Mouse (Mus musculus) cerebellum, adult 2 months (tissue): ENCODE data around the gene Rhobtb1. TPM values are rescaled to one million over a fixed set of nuclear protein-coding genes. Genes with fewer than 3 reads are reported as not detected.

Experiments used
- DNase-seq, 2 experiments: peaks; one replicate each; pipeline ENCODE4 v3.0.0; 2021
- H3K27ac ChIP-seq: fragments of 200-500 bp; 2 replicates; pipeline ENCODE4 v1.5.1; 2012; ENCODE audit warnings: low read length, control low read depth, inconsistent platforms; ENCODE audit not compliant: insufficient read depth
- H3K27me3 ChIP-seq: fragments of 200-500 bp; 2 replicates; pipeline ENCODE4 v1.6.1; 2012; ENCODE audit warnings: inconsistent platforms, mild to moderate bottlenecking, low read length, moderate library complexity; ENCODE audit not compliant: control insufficient read depth, insufficient read depth
- H3K4me1 ChIP-seq: fragments of 200-500 bp; 2 replicates; pipeline ENCODE4 v1.6.1; 2011; ENCODE audit warnings: low read length; ENCODE audit not compliant: control insufficient read depth, insufficient read depth
- H3K4me3 ChIP-seq: fragments of 200-500 bp; replicated peaks from 2 replicates; pipeline ENCODE3; 2011; ENCODE audit warnings: mild to moderate bottlenecking, low read depth, low read length, control low read depth; ENCODE audit not compliant: insufficient read depth
- CTCF ChIP-seq: fragments of 200-500 bp; IDR thresholded peaks from 2 replicates; pipeline ENCODE4 v1.5.1; 2011; ENCODE audit warnings: low read depth, mild to moderate bottlenecking, control low read depth, low read length, moderate library complexity, borderline replicate concordance; ENCODE audit not compliant: insufficient read depth
- POLR2A ChIP-seq: fragments of 200-500 bp; IDR thresholded peaks from 2 replicates; pipeline ENCODE4 v1.6.1; 2011; ENCODE audit warnings: low read length, control low read depth, borderline replicate concordance; ENCODE audit not compliant: insufficient read depth
- WGBS: fragments of 180-500 bp; shearing (Covaris S2); methylation state at CpG from one replicate; pipeline ENCODE4 v1.1.7; 2018; 5-methylcytosine and 5-hydroxymethylcytosine counted together
- polyA plus RNA-seq: library from polyadenylated mRNA; depleted of rRNA; stranded (reverse); fragments of >200 nt; gene quantifications from 2 replicates; pipeline ENCODE4 v1.2.3, GENCODE M21; 2012

The Rhobtb1 gene
- polyA plus RNA-seq, 1 experiment: 2.8 TPM

DNA sequence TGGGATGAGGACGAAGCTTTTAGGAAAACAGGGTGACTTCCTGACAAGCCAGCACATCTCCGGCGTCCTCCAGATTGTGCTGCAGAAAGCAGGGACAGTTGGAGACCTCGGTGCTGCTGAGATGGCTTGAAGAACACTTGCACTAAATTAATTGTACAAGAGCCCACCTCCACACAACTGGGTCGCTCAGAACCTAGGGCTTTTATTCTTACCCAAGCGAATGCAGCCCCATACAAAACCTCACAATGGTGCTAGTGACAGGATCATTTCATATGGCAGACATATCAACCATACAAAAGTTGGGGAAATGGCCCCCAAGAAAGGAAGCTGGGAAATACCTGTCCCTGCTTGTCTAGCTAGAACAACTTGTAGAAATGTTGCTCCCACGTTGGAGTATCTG is 56.2 kb downstream of the Rhobtb1 start:
- H3K4me3 ChIP-seq: no peak overlapping the region
- H3K27me3 ChIP-seq: no peaks in the 10 kb centered on the region
- H3K27ac ChIP-seq: no peak overlapping the region
- no peak for DNase-seq
- WGBS: 86% methylated on average over 7 of the region's 7 CpGs
- H3K4me1 ChIP-seq: peaks cover 4% of the 10 kb centered on the region; the same call in 1 of the 2 replicates
- TF ChIP-seq CTCF: no peak
- no peak for TF ChIP-seq POLR2A

DNA sequence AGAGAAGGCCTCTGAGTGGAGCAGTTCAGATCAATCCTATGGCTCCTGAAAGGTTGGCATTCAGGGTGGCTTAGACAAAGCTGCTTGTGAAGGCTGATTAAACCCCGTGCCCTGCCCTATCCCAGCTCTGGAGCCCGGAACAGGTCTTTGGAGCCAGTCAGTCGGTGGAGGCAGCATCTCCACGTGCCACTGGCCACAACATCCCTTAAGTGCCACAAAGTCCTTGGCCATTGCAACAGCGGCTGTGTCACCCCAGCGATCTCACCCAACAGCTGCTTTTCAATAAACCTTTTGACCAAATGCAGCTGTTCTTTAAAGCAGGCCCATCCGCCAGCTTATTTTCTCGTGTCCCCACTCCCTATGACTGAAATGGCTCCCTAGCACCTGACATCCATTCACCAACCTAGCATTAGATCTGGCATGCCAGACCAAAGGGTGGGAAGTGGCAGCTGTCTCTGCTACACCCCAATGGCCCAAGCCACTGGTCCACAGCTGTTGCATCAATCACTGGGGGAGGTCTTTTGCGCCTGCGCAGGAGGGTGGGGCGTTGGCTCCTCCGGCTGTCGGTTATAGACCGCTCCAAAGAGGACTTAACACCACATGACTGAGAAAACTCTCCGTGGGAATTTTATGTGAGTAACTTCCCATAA is 56.9 kb downstream of the Rhobtb1 start:
- Histone ChIP-seq H3K4me3 (no peak overlapping the region), H3K4me1 (peaks cover 4% of the 10 kb centered on the region; the same call in 1 of the 2 replicates), H3K27me3 (no peaks in the 10 kb centered on the region), H3K27ac (no peak overlapping the region)
- WGBS: 87% methylated on average over 15 of the region's 15 CpGs
- no peak for DNase-seq
- no peak for TF ChIP-seq CTCF

DNA sequence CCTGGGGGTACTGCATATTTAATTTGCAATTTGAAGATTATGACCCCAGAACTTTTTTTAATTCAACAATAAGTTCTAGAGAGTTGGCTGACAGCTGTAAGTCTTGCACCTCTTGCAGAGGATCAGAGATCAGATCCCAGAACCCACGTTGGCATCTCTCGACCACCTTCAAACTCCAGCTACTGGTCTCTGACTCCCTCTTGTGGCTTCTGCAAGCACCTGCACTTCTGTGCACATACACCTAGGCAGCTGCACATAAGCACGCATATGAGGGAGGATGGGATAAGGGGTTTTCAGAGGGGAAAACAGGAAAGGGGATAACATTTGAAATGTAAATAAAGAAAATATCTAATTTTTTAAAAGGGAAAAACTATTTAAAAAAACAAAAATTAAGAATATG is 57.5 kb downstream of the Rhobtb1 start:
- Histone ChIP-seq H3K27ac (no peak overlapping the region), H3K4me3 (no peak overlapping the region), H3K4me1 (peaks cover 4% of the 10 kb centered on the region; the same call in 1 of the 2 replicates), H3K27me3 (no peaks in the 10 kb centered on the region)
- DNase-seq: no peak
- 93% methylated on average over 3 of the region's 3 CpGs for WGBS
- TF ChIP-seq POLR2A: no peak
- TF ChIP-seq CTCF: no peak

DNA sequence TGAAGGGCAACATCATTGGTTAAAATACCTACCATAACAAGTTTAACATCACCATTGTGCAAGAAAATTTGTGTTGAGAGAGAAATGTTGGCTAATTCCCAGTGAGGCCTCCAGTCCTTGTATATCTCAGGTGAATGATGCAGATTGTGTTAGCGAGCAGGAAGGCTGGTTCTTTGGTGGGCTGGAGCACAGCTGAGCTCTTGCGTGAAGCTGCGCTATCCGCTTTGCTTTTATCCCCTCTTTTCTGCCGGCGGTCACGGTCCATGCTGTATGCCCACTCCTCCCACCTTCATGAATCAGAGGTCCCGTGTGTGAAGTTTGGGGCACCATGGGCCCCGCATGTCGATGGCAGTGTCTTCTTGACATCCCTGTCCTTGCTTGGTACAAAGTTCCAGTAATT is 58.8 kb downstream of the Rhobtb1 start:
- H3K4me1 ChIP-seq: peaks cover 4% of the 10 kb centered on the region; the same call in 1 of the 2 replicates
- H3K4me3 ChIP-seq: no peak overlapping the region
- no peak for TF ChIP-seq CTCF
- no peak for TF ChIP-seq POLR2A
- no peak overlapping the region for H3K27ac ChIP-seq
- DNase-seq: no peak
- H3K27me3 ChIP-seq: no peaks in the 10 kb centered on the region
- WGBS: 95% methylated on average over 10 of the region's 10 CpGs

DNA sequence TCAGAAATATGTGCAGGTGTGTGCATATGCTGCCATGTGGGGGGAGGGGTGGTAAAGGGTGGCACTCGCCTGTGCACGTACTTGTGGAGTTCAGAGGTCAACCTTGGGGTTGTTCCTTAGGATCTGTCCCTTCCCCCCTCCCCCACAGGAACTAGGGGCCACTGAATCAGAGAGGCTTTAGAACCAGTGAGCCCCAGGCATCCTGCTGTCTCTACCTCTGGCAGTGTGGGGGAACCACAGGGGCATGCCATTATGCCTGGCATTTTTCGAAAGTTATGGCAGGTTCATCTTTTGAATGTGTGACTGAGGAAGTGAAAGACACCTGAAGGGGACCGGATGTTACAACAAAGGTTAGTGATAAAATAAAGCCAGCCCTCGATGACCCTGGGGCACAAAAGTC is 59.4 kb downstream of the Rhobtb1 start:
- Histone ChIP-seq H3K4me3 (no peak overlapping the region), H3K27ac (no peak overlapping the region), H3K4me1 (peaks cover 4% of the 10 kb centered on the region; the same call in 1 of the 2 replicates), H3K27me3 (no peaks in the 10 kb centered on the region)
- WGBS: 86% methylated on average over 5 of the region's 5 CpGs
- no peak for DNase-seq
- TF ChIP-seq POLR2A: no peak
- TF ChIP-seq CTCF: no peak

DNA sequence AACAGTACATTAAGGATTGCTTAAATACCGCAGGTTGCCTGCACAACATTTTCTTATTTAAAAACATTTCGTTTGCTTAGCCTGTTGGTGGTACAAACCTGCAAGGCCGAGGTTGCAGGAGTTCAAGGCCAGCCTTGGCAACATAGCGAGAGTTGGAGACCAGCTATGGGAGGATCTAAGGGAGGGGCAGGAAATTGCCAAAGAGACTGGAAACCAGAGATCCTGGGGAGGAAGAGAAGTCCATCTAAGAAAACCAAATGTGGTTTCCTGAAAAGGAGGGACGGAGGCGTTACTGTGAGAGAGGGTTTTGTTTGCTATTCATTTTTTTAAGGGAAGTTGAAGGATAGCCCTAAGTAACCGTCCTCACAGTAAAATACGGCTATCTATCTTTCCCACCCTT is 60.3 kb downstream of the Rhobtb1 start:
- H3K4me3 ChIP-seq: peak overlapping the region; percentile 49
- no peak overlapping the region for H3K27ac ChIP-seq
- 86% methylated on average over 8 of the region's 8 CpGs for WGBS
- no peak for DNase-seq
- TF ChIP-seq CTCF (no peak), POLR2A (no peak)
- H3K4me1 ChIP-seq: peaks cover 4% of the 10 kb centered on the region; the same call in 1 of the 2 replicates
- H3K27me3 ChIP-seq: no peaks in the 10 kb centered on the region

DNA sequence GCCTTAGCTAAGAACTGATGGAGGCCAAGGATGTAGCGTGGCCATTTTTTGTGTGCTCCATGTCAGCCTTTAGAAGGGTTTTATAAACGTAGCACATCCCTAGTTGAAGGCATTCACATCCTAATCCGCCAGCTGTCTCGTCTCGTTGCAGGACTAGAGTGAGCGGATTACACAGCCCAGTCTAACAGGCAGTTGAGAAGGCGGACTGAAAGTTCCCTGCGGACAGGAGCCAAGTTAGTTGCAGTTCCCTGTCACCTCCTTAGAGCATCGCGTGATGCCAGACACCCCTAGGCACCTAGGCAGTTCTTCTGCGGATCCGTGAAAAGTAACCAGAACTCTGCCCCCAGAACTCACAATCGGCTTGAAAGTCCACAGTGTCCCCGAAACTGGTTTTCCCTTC is 60.7 kb downstream of the Rhobtb1 start:
- H3K27me3 ChIP-seq: no peaks in the 10 kb centered on the region
- no peak overlapping the region for H3K27ac ChIP-seq
- H3K4me1 ChIP-seq: peaks cover 4% of the 10 kb centered on the region; the same call in 1 of the 2 replicates
- peak overlapping the region; percentile 49 for H3K4me3 ChIP-seq
- WGBS: 25% methylated on average over 14 of the region's 14 CpGs
- peak; percentile 27 to 31 for DNase-seq
- TF ChIP-seq POLR2A: no peak
- no peak for TF ChIP-seq CTCF

DNA sequence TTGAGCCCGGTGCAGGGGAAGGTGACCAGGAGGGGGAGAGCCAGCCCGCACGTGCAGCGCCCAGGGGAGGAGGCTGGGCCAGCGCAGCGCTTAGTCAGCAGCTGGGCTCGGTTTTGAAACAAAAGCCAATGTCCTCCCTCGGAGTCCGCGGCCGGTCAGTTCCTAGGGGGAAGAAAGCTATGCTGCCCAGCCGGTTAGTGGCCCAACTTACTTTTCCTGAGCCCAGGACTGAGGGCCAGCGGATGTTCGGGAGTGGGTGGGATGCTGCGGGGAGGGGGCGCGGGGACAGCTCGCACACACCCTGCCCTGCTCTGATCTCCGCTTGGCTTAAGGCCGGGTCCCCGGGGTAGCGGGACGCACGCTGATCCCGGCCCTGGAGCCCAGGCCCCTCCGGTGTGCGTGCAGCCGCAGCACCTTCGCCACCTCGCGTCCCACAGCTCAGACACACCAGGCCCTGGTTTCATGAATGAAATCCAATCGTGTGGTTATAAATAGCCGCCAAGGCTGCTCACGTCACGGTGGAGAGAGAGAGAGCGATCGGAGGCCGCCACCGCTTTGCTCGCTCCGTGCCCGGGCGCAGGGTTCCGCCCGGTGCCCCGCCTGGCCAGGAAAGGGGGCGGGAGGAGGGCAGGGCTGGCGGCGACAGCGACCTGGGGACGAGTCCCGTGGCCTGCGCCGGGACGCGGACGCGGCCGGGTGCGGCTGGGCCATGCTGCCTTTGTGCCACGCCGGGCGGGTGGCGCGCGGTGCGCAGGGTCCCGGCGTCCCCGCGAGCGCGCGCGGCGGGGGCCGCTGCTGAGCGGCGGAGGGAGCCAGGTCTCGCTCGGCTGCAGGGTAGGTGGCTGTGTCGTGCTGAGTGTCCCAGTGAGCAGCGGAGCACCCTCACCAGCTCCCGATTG is 61.6 kb downstream of the Rhobtb1 start, which contains the start of gene A930033H14Rik:
A930033H14Rik (minus strand) TSS at position 557 of the 899 bp plus-strand sequence.
- Histone ChIP-seq H3K27me3 (no peaks in the 10 kb centered on the region), H3K27ac (no peak within 1 kb of the TSS), H3K4me1 (peaks cover 4% of the 10 kb centered on the region; the same call in 1 of the 2 replicates), H3K4me3 (peak within 1 kb of the TSS; percentile 69)
- under 1% methylated on average over 82 of the region's 84 CpGs for WGBS
- peak; percentile 75 to 82 for DNase-seq
- TF ChIP-seq POLR2A (0 out of 2 replicates have a peak, but pooled peaks have one; percentile 29), CTCF (no peak)
